Mouse (Mus musculus): ENCODE data around the gene Ttll11.
A peak's percentile ranks its signal among the peaks of the same experiment; 100 is the strongest.

The Ttll11 gene

DNA sequence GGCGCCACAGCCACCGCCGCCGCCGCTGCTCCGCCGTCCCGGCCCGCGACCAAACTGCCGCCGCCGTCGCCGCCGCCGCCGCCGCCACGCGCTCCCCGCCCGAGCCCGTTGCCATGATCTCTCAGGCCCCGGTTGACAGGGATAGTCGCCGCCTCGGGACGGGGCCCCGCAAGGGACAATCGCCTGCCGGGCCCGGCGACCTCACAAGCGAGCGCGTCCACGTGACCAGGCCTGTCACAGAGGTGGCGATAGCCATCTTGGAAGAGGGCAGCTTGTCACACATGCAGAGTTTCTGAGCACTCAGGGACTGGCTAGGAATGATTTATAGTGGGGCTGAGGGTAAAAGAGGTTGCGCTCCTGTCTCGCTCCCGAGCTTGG lies at the start of gene Ttll11:
TSS of gene Ttll11 (minus strand) at position 270 of the 378 bp plus-strand sequence.
- peak; percentile 87 for DNase-seq (ENCODE audit: low read depth)

DNA sequence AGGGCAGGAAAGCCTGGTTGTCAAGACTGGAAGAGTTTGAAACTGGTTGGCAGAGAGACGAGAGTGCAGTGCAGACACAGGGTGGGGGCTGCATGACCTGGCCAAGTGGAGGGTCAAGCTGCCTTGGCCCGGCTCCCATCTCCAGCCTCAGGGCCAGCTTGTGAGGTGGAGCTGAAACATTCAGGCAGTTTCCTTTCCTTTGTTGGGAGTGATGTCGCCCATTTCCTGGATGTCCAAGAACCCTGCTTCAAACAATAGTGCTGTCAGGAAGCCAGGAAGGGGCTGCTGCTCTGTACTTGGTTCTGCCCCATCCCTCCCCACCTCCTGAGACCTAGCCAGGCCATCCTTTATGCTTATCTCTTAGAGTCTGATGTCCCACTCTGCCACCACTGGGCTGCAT lies 43.6 kb upstream of the Ttll11 start:
- DNase-seq (ENCODE audit: low read depth) = no peak

- DNase-seq (ENCODE audit: low read depth) = peak; percentile 80
These were observed 41.9 kb upstream of the Ttll11 start for GRCm38 (mm10) chr2:36021385-36022159.

DNA sequence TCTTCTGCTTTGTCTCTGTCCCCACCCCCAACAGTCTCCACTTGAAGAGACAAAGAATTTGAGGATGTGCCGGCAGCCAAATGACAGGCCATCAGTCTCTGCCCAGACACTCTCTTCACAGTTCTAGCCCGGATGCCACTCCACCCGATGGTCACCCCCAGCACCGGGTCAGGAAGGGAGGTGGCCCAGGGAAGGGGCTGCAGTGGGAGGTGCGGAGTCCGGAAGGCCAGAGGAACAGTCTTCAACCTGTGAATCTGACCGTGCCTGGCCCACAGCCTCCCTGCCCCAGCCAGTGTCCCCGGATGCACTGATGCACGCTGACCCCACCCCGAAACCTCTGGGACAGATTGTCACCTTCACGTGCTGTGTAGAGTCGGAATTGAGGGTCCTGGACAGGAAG lies 33.3 kb upstream of the Ttll11 start:
- DNase-seq (ENCODE audit: low read depth) = no peak

GRCm38 (mm10) chr2:36011331-36011825 lies 31.7 kb upstream of the Ttll11 start:
- no peak for DNase-seq (ENCODE audit: low read depth)

DNA sequence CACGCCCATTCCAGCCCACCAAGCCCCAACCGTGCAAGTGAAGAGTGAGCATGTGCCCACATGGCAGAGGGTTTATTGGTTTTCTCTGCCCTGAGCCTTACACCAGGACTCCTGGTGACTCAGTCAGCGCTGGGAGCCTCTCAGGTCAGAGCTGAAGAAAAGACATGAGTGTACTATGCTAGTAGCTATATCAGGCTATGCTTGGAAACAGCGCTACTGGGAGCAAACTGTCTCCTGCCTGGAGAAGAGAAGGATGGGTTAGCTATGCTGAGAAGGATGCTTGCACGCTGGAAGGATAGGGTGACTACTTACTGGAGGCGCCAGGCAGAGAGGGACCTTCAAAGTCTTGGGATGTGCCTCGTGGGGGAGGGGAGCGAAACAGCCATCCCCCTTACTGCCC lies 30.9 kb upstream of the Ttll11 start:
- DNase-seq (ENCODE audit: low read depth) = no peak

- DNase-seq (ENCODE audit: low read depth) = peak; percentile 93
These were observed 29.7 kb upstream of the Ttll11 start for GRCm38 (mm10) chr2:36009386-36009785.

DNA sequence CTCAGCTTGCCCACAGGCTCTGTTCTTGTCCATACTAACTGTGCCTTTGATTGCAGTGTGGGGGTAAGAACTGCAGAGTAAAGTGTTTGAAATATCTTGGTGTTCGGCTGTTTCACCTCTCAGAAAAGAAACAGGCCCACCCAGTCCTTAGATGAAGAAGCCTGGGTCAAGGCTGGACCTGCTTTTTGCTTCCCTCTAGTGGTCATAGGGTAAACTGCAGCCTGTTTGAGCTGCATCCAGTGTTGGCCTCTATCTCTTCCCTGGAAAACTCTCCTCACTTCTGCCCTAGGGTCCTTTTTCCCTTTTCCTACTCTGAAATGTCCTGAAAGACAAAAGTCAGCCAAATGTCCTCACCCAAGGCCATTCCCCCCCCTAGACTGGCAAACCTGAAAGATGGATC lies 28.4 kb upstream of the Ttll11 start:
- peak; percentile 91 for DNase-seq (ENCODE audit: low read depth)

- no peak for DNase-seq (ENCODE audit: low read depth)
These were observed 22.5 kb upstream of the Ttll11 start for GRCm38 (mm10) chr2:36002188-36002587.

DNA sequence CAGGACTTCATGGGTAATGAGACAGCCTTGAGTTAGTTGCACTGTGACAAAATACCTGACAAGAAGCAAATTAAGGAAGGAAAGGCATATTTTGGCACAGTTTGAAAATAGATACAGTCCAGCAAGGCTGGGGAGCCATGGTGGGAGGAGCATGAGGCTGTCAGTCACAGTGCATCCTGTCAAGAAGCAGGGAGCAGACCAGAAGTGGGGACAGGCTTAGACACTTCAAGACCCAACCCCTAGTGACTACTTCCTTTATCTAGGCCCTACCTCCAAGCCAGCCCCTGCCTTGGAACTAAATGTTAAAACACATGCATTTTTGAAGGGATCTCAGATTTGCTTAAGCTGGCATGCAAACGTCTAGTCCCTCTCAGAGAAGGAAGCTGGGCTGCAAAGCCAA lies 20.7 kb upstream of the Ttll11 start:
- no peak for DNase-seq (ENCODE audit: low read depth)

- DNase-seq (ENCODE audit: low read depth) = no peak
These were observed 19.5 kb upstream of the Ttll11 start for GRCm38 (mm10) chr2:35999212-35999611.

DNA sequence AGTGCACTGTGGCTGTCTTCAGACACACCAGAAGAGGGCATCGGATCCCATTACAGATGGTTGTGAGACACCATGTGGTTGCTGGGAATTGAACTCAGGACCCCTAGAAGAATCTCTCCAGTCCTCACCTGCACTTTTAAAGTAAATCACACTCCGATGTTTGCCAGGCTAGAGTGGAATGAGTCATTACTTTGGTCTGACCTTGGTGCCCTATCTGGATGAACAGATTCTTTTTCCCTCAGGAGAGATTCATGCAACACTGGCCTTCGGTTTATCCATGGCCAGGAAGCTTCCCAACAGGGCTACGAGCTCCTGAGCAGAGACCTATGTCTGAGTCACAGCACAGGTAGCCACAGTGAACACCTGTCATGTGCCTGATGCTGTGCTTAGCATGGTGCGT lies 18.7 kb upstream of the Ttll11 start:
- DNase-seq (ENCODE audit: low read depth) = no peak

GRCm38 (mm10) chr2:35996753-35997152 lies 17.0 kb upstream of the Ttll11 start:
- DNase-seq (ENCODE audit: low read depth) = no peak

- peak; percentile 82 for DNase-seq (ENCODE audit: low read depth)
These were observed 14.6 kb upstream of the Ttll11 start for GRCm38 (mm10) chr2:35994303-35994702.

- no peak for DNase-seq (ENCODE audit: low read depth)
These were observed 13.8 kb upstream of the Ttll11 start for GRCm38 (mm10) chr2:35993481-35993880.

DNA sequence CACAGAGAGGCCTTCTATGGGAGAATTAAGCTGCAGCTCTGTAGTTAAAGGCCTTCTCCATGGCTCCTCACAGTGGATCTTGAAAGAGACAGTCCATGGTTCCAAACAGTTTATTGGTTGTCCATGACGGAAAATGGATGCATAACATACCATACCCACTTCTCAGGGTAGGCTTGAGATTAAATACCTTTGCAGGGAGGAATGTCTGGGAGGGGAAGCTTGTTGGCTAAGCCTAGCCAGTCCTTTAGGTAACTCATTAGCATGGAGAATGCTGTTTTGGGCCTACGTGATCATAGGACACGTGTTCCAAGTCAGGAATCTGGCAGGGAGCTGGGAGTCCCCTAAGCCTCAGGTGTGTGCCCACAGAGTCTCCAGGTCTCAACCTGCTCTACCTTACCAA lies 12.5 kb upstream of the Ttll11 start:
- DNase-seq (ENCODE audit: low read depth) = no peak

DNA sequence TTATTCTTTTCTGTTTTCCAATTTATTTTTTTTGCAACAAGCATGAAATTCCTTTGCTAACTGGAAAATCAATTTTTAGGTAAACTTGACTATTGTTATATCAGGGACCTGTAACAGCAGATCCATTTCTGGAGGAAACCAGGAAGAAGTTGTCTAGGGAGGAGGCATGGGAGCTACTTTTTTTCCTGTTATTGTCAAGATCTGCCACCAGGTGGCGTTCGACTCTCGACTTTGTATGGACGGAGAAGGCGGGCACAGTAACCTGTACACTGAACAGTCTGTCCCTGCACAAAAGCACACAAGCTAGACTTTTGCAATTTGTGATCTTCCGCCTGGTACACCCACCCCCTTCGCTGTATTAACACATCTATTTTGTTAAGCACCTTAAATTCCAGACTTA lies 4.2 kb upstream of the Ttll11 start:
- peak; percentile 91 for DNase-seq (ENCODE audit: low read depth)

GRCm38 (mm10) chr2:35981872-35982271 lies 2.2 kb upstream of the Ttll11 start:
- DNase-seq (ENCODE audit: low read depth) = no peak

DNA sequence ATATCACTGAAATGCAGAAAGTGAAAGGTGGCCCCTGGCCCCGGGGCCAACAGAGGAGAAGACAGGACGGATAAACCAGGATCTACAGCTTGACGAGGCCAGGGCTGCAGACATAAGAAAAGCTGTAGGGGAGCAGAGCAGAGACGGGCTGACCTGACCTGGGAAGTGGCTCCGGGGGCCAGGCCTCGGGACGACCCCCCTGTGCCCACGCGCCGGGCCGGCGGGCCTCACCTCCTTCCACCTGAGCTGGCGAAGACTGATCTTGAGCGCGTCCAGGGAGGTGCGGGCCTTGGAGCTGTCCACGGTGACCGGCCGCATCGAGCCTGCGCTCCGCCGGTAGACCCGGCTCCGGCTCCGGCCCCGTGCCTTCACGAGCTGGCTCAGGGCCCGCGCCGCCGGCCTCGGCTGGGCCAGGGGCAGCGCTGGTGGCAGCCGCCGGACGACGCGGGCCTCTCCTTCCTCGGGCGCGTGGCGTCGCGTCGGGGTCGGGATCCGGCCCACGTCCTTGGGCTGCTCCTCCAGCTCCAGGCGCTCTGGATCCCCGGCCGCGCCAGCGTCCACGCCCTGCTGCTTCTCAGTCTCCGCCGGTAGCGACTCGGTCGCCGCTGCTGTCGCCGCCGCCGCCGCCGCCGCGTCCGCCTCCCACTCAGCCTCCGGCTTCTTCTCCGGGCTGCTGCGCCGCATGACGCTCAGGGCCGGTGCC lies 621 bp downstream of the Ttll11 start:
- DNase-seq (ENCODE audit: low read depth) = peak; percentile 67

DNA sequence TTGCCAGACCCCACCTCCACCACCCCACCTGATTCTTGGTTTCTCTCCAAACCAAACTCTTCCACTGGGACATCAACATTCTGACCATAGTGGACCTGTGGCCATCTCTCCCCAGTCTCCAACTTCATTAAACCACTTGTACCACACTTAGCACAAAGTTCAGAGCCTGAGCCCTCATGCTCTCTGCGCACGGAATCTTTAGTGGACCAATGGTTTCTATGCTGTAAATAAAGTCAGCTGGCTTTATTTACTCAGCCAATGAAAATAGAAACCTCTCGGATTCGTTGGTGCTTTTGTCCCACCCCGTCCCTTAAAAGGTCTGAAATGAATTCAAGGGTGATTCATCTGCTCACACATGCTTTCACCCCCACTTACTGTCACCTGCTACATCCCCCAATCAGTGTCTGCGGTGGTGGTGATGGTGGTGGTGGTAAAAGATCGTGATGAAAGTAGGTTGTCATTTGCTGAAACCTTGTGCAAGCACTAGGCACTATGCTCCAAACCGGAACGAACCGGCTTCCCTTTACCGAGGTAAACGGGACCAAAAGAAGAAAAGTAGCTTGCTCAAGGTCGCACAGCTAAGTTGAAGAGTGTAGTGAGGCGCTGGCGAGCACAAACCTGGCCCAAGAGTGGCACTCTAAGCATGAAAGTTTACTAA lies 1.3 kb downstream of the Ttll11 start:
- peak; percentile 56 for DNase-seq (ENCODE audit: low read depth)

DNA sequence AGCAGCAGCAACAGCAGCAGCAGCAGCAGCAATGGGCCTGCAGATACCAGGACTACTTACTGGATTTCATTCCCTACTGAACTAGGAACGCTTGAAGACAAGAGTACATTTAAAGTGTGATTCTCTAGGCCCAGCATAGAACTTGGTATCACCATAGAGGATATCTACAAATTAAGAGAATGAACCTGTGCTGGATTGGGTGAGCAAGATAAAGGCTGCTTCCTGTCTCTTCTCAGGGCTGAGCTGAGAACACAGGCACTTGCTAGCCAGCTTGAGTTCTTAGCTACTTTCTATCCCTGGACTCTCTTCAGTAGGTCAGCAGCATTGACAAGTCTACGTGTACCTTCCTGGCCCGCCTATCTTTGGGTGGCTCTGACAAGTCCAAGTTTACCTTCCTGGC lies 2.0 kb downstream of the Ttll11 start:
- no peak for DNase-seq (ENCODE audit: low read depth)

- no peak for DNase-seq (ENCODE audit: low read depth)
These were observed 7.3 kb downstream of the Ttll11 start for GRCm38 (mm10) chr2:35972259-35973001.

Data from NIH3T3 (cell line).